Mouse (Mus musculus): ENCODE data around the gene Meaf6. TPM values are rescaled to one million over a fixed set of nuclear protein-coding genes. Genes with fewer than 3 reads are reported as not detected.

Meaf6 gene
- polyA plus RNA-seq, 1 experiment from 2014 or later: 168 TPM

DNA sequence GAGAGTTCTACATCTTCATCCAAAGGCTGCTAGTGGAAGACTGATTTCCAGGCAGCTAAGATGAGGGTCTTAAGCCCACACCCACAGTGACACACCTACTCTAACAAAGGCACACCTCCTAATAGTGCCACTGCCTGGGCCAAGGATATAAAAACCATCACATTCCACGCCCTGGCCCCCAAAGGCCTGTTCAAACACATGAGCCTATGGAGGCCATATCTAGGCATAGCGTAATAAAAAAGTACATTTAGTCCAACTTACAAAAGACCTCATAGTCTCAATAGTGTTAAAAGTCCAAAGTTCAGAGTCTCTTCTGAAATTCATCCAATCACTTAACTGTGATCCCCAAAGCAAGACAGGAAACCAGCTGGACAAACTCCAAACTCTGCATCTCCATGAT lies 6.2 kb upstream of the Meaf6 start:
- no peak for ATAC-seq (replicated peaks)
- 0 out of 2 replicates have a peak, but pooled peaks cover 1% of the 10 kb centered on the region for H3K4me1 ChIP-seq
- no peak overlapping the region for H3K9ac ChIP-seq
- no peaks in the 10 kb centered on the region for H3K9me3 ChIP-seq
- WGBS: 94% methylated on average over 2 of the region's 2 CpGs
- H3K4me3 ChIP-seq: no peak overlapping the region
- H3K36me3 ChIP-seq (replicated peaks): peaks cover 21% of the 10 kb centered on the region
- H3K27me3 ChIP-seq (replicated peaks): no peaks in the 10 kb centered on the region
- H3K4me2 ChIP-seq: no peak overlapping the region
- H3K27ac ChIP-seq: no peak overlapping the region

DNA sequence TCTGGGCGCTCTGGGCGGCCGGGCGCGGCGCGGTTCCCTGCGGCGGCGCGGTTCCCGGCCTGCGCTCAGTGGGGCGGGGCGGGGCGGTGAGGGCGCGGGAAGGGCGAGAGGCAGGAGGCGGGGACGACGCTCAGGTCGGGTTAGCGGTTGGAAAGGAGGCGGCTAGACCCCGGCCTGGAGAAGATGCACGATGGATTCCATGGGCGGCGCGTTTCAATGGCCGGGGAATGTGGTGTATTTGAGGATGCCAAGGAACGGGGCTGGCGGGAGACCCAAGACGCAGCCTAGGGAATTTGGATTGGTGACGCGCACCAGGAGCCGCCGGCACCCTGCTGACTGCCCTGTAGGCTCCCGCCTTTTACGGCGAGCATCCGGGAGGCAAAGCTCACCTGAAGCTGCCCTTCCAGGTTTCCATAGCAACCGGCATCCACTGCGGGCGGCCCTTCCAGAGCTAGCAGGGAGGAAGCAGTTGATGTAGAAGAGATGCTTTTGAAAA lies 460 bp downstream of the Meaf6 start:
- Histone ChIP-seq H3K9ac (peak overlapping the region; percentile 85), H3K27ac (peak overlapping the region; percentile 99), H3K36me3 (replicated peaks) (peaks cover 24% of the 10 kb centered on the region), H3K9me3 (no peaks in the 10 kb centered on the region), H3K4me2 (peak overlapping the region; percentile 77), H3K4me3 (peak overlapping the region; percentile 91), H3K27me3 (replicated peaks) (no peaks in the 10 kb centered on the region), H3K4me1 (peaks cover 28% of the 10 kb centered on the region)
- peak; percentile 90 for ATAC-seq (replicated peaks)
- WGBS: under 1% methylated on average over 45 of the region's 45 CpGs

DNA sequence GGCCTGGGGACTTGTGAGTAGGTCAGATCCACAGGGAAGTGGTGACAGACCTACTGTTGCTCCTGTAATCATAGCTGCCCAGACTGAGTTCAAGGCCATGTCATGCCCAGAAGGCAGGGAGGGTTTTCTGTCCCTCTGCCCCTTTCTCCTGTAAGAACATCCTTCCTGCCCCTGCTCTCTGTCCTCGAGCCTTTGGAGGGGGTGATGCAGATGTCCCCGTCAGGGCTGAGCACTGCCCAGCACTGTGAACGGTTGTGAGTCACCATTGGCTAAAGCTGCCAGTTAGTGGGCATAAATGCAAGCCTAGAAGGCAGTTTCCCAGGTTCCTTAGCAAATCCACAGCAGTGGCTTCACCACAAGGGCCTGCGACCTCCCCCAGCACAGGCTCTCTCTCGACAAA lies 8.1 kb downstream of the Meaf6 start:
- no peaks in the 10 kb centered on the region for H3K9me3 ChIP-seq
- H3K4me3 ChIP-seq: no peak overlapping the region
- no peaks in the 10 kb centered on the region for H3K4me1 ChIP-seq
- H3K27me3 ChIP-seq (replicated peaks): no peaks in the 10 kb centered on the region
- peaks cover 38% of the 10 kb centered on the region for H3K36me3 ChIP-seq (replicated peaks)
- no peak overlapping the region for H3K4me2 ChIP-seq
- 93% methylated on average over 5 of the region's 5 CpGs for WGBS
- no peak for ATAC-seq (replicated peaks)
- H3K27ac ChIP-seq: no peak overlapping the region
- H3K9ac ChIP-seq: no peak overlapping the region

DNA sequence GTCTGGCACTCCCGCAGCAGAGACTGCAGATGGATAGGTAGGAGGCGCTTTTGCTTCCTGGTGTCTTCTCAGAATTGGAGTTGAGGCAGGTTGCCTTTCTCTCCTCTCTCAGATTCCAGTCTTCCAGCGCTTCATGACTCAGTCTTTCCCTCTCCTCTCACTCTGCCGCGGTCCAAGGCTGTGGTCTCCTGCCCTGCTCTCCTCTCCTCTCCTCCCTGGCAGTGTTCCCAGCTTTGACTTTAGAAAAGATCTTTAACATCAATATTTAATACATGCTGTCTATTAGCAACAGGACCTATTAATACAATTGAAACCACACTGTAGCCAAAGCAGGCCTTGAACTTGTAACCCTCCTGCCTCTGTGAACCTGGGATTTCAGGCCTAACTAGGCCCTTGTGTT lies 11.1 kb downstream of the Meaf6 start:
- Histone ChIP-seq H3K9ac (no peak overlapping the region), H3K4me1 (0 out of 2 replicates have a peak, but pooled peaks cover 3% of the 10 kb centered on the region), H3K36me3 (replicated peaks) (0 out of 2 replicates have a peak, but pooled peaks cover 8% of the 10 kb centered on the region), H3K27ac (no peak overlapping the region), H3K4me2 (no peak overlapping the region), H3K27me3 (replicated peaks) (no peaks in the 10 kb centered on the region), H3K9me3 (no peaks in the 10 kb centered on the region), H3K4me3 (no peak overlapping the region)
- no peak for ATAC-seq (replicated peaks)
- 96% methylated on average over 5 of the region's 5 CpGs for WGBS

DNA sequence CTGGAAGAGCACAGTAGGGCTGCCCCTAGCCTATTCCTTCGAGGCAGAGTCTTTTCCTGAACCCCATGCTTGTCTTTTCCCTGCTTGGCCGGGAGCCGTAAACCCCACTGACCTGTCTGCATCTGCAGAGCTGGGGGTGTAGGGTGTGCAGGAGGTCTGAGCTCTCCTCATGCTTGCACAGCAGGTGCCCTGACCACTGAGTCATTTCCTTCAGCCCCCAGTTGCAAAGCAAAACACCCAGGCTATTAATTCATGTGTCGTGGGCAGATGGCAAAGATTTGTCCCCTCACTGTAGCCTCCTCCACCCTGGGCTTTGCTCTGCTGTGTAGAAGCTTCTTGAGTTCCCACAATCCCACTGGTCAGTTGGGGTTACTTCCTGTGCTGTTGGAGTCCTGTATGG lies 12.5 kb downstream of the Meaf6 start:
- 85% methylated on average over 4 of the region's 4 CpGs for WGBS
- no peaks in the 10 kb centered on the region; the same call in 1 of the 2 replicates for H3K36me3 ChIP-seq (replicated peaks)
- ATAC-seq (replicated peaks): no peak
- 0 out of 2 replicates have a peak, but pooled peaks cover 3% of the 10 kb centered on the region for H3K4me1 ChIP-seq
- no peak overlapping the region for H3K27ac ChIP-seq
- H3K9ac ChIP-seq: no peak overlapping the region
- no peaks in the 10 kb centered on the region for H3K9me3 ChIP-seq
- H3K4me2 ChIP-seq: no peak overlapping the region
- no peak overlapping the region for H3K4me3 ChIP-seq
- no peaks in the 10 kb centered on the region for H3K27me3 ChIP-seq (replicated peaks)

DNA sequence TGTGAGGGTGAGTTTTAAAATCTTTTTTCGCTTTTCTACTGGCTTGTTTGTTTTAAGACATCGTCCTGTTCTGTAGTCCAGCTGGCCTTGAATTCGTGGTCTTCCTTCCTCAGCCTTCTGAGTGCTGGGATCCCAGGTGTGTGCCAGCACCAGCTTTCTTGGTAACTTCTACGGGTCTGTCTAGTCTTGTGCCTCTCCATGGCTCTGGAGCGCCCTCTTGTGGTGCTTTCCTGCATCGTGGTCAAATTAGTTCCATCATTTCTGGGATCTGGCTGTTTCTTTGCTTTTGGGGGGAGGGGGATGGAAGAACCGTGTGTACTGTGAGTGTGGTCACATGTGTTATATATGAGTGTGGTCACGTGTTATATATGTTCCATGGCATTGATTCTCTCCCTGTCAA lies 14.5 kb downstream of the Meaf6 start:
- Histone ChIP-seq H3K36me3 (replicated peaks) (peaks cover 14% of the 10 kb centered on the region), H3K4me1 (0 out of 2 replicates have a peak, but pooled peaks cover 3% of the 10 kb centered on the region), H3K9me3 (no peaks in the 10 kb centered on the region), H3K4me2 (no peak overlapping the region), H3K4me3 (no peak overlapping the region), H3K9ac (no peak overlapping the region), H3K27ac (no peak overlapping the region), H3K27me3 (replicated peaks) (no peaks in the 10 kb centered on the region)
- WGBS: 11% methylated on average over 8 of the region's 8 CpGs
- peak; percentile 52; the same call in 1 of the 2 replicates for ATAC-seq (replicated peaks)

DNA sequence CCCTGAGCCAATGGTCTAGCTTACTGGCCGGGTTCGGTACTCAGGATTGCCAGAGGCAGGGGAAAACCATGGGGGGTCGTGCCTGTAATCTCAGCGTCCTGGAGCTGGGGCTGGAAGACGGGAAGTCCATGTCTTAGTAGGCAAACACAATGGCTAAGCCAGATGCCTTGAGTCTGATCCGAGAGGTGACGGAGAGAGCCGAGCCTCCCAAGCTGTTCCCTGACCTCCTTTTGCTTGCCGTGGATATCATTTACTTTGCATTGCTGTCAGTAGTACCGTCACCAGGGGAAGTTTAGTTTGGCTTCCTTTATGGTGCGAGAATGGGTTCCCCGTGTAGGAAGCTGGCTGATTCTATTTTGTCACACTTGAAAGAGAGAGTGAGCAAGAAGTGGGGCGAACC lies 16.4 kb downstream of the Meaf6 start:
- WGBS: 64% methylated on average over 13 of the region's 13 CpGs
- Histone ChIP-seq H3K9me3 (no peaks in the 10 kb centered on the region), H3K27ac (no peak overlapping the region), H3K9ac (no peak overlapping the region), H3K4me2 (no peak overlapping the region), H3K4me1 (0 out of 2 replicates have a peak, but pooled peaks cover 3% of the 10 kb centered on the region), H3K36me3 (replicated peaks) (peaks cover 27% of the 10 kb centered on the region), H3K27me3 (replicated peaks) (no peaks in the 10 kb centered on the region), H3K4me3 (no peak overlapping the region)
- no peak for ATAC-seq (replicated peaks)

DNA sequence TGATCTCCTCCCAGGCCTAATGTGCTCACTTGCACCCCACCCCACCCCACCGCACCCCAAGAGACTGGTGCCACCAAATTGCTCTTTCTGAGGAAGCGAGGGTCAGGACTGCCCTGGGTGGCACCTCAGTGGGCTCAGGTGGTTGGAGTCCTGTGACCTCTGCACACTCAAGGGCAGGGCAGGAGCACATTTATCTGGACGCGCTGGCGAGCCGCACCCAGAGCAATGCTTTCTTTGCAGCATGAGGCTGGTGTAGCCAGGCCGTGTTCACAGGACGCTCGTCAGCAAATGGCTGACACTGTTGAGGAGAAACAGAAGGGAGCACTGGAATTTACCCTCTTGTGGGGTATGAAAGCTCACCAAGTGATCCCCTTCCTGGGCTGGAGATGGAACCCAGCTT lies 20.4 kb downstream of the Meaf6 start:
- no peaks in the 10 kb centered on the region for H3K4me1 ChIP-seq
- WGBS: 91% methylated on average over 9 of the region's 9 CpGs
- no peaks in the 10 kb centered on the region for H3K9me3 ChIP-seq
- H3K36me3 ChIP-seq (replicated peaks): peaks cover 38% of the 10 kb centered on the region
- no peak overlapping the region for H3K4me3 ChIP-seq
- H3K27me3 ChIP-seq (replicated peaks): no peaks in the 10 kb centered on the region
- no peak overlapping the region for H3K4me2 ChIP-seq
- H3K9ac ChIP-seq: no peak overlapping the region
- H3K27ac ChIP-seq: no peak overlapping the region
- no peak for ATAC-seq (replicated peaks)

DNA sequence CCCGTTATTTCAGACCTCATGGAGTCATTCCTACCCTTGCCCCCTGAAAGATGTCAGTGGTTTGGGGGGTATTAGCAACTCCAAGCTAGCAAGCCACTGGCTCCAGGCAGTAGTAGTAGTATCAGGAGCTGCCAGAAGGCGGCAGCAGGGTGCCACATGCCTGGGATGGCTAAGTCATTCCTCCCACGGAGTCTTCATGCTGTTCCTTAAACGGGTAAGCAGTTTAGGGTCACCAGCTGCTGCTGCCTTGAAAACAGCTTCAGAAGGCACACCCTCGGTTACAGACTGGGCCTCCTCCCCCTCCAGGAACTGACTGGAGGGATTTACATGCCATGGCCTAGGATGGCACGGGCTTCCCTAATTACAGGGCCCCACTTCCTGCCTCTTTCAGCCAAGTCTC lies 29.7 kb downstream of the Meaf6 start:
- ATAC-seq (replicated peaks): peak; percentile 40; the same call in 1 of the 2 replicates
- Histone ChIP-seq H3K27me3 (replicated peaks) (no peaks in the 10 kb centered on the region), H3K27ac (no peak overlapping the region), H3K4me2 (no peak overlapping the region), H3K4me1 (peaks cover 7% of the 10 kb centered on the region; the same call in 1 of the 2 replicates), H3K4me3 (no peak overlapping the region), H3K9me3 (no peaks in the 10 kb centered on the region), H3K9ac (no peak overlapping the region), H3K36me3 (replicated peaks) (peaks cover 16% of the 10 kb centered on the region; the same call in 1 of the 2 replicates)
- 8% methylated on average over 6 of the region's 6 CpGs for WGBS

DNA sequence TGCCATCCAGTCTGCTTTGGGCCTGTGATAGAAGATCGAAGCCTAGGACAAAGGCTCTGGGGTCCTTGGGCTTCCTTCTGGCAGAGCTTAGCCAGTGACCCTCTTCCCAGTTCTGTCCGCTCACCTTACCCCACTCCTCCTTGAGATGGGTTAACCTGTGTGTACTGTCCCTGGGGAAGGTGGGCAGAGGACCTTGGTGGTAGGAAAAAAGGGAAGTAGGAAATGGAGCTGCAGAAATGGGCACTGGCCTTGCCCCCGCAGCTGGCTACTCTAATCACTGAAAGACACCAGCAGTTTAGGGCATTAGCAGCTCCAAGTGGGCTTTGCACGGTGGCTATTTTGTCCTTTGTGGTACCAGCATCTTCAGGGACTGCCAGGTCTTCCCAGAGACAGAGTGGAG lies 30.1 kb downstream of the Meaf6 start:
- no peak overlapping the region for H3K27ac ChIP-seq
- no peaks in the 10 kb centered on the region for H3K27me3 ChIP-seq (replicated peaks)
- H3K9ac ChIP-seq: no peak overlapping the region
- H3K9me3 ChIP-seq: no peaks in the 10 kb centered on the region
- no peak overlapping the region for H3K4me2 ChIP-seq
- H3K4me3 ChIP-seq: no peak overlapping the region
- 0 out of 2 replicates have a peak, but pooled peaks have one; percentile 7 for ATAC-seq (replicated peaks)
- H3K36me3 ChIP-seq (replicated peaks): peaks cover 13% of the 10 kb centered on the region; the same call in 1 of the 2 replicates
- 74% methylated on average over 4 of the region's 4 CpGs for WGBS
- peaks cover 7% of the 10 kb centered on the region; the same call in 1 of the 2 replicates for H3K4me1 ChIP-seq

DNA sequence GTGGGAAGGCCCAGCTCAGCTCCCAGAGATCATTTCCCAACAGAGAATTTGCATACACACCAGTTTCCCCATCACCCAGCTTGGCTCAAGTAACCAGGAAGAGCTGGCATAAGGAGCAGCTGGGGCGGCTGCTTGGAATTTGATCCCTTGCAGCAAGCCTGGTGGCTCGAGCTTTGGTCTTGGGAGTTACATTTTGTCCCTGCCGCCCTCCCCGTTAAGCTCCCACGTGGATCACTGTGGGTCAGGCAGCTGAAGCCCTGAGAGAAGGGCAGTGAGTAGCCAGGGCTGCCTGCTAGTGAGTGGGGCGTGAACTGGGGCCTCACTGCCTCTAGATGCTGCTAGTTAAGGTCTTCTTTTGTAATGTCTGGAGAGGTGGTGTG lies 30.8 kb downstream of the Meaf6 start:
- no peak overlapping the region for H3K27ac ChIP-seq

DNA sequence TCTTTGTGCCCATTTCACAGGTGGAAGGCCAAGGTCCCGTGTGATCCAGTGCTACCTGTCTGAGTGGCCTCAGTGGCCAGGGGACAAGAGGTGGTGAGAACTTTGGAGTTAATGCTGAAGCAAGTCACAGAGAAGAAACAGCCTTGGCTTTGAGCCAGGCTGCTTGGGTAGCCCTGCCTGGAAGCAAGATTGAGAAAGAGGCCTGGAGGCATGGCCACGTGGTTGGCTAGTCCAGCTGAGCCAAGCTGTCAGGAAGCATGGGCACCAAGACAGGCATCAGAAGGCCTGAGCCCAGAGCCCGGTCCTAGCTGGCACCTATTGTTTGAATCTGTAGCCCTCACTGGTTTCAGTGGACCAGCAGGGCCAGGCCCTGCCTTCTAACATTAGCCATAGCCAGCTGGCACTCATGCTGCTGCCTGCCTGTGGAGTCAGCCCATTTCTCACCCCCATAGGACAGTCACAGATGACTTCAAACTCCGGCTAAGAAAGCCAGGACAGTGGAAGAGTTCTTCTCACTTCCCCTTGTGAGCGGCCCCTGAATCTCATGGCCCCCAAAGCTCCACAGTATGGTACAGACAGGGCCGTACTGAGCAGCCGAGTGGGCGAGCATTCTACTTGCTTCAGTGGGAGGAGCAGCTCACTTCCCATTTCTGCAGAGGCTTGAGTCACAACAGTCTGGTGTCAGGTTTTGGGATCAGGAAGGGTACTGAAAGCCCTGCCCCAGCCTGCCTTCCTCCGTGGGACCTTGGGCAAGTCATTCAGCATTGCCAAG lies 31.3 kb downstream of the Meaf6 start:
- H3K4me3 ChIP-seq: no peak overlapping the region
- ATAC-seq (replicated peaks): no peak
- H3K9me3 ChIP-seq: no peaks in the 10 kb centered on the region
- H3K36me3 ChIP-seq (replicated peaks): 0 out of 2 replicates have a peak, but pooled peaks cover 5% of the 10 kb centered on the region
- H3K27ac ChIP-seq: no peak overlapping the region
- H3K9ac ChIP-seq: no peak overlapping the region
- H3K4me2 ChIP-seq: no peak overlapping the region
- 65% methylated on average over 9 of the region's 9 CpGs for whole genome bisulfite sequencing
- peaks cover 7% of the 10 kb centered on the region; the same call in 1 of the 2 replicates for H3K4me1 ChIP-seq
- H3K27me3 ChIP-seq (replicated peaks): no peaks in the 10 kb centered on the region

More for the DNA sequence above, 30.8 kb downstream of the Meaf6 start:
- no peak overlapping the region for H3K9ac ChIP-seq
- H3K36me3 ChIP-seq (replicated peaks): 0 out of 2 replicates have a peak, but pooled peaks cover 8% of the 10 kb centered on the region
- H3K27me3 ChIP-seq (replicated peaks): no peaks in the 10 kb centered on the region
- ATAC-seq (replicated peaks): no peak
- H3K9me3 ChIP-seq: no peaks in the 10 kb centered on the region
- no peak overlapping the region for H3K4me3 ChIP-seq
- H3K4me2 ChIP-seq: no peak overlapping the region
- WGBS: 51% methylated on average over 6 of the region's 6 CpGs
- H3K4me1 ChIP-seq: peaks cover 7% of the 10 kb centered on the region; the same call in 1 of the 2 replicates
